Mouse (Mus musculus) bone marrow macrophage, adult 2 months (primary cell): ENCODE measurements around the gene Kdsr. TPM values are rescaled to one million over a fixed set of nuclear protein-coding genes. Genes with fewer than 3 reads are reported as not detected.

Source experiments
- H3K27ac ChIP-seq: 2 replicates; pipeline ENCODE4 v1.5.1; 2012; ENCODE audit warnings: low read depth, low read length; ENCODE audit not compliant: insufficient read depth
- H3K4me1 ChIP-seq: 2 replicates; pipeline ENCODE4 v1.6.1; 2012; ENCODE audit warnings: low read length; ENCODE audit not compliant: control insufficient read depth, insufficient read depth
- H3K4me3 ChIP-seq: 2 replicates; pipeline ENCODE4 v1.5.1; 2012; ENCODE audit warnings: mild to moderate bottlenecking, low read length, moderate library complexity; ENCODE audit not compliant: insufficient read depth
- CTCF ChIP-seq: IDR thresholded peaks from 2 replicates; pipeline ENCODE4 v1.5.1; 2012; ENCODE audit warnings: low read depth, mild to moderate bottlenecking, low read length, moderate library complexity
- POLR2A ChIP-seq: IDR thresholded peaks from 2 replicates; pipeline ENCODE4 v1.6.1; 2012; ENCODE audit warnings: mild to moderate bottlenecking, low read depth, low read length, borderline replicate concordance
- polyA plus RNA-seq: library from polyadenylated mRNA; stranded (reverse); fragments of >200 nt; gene quantifications from 2 replicates; pipeline ENCODE4 v1.2.4, GENCODE M21; 2012; ENCODE audit not compliant: missing spikeins, insufficient read depth, insufficient read length

Gene Kdsr
- polyA plus RNA-seq, 1 experiment = 13.3 TPM

- no peak for TF ChIP-seq POLR2A
- no peak for TF ChIP-seq CTCF
- Histone ChIP-seq H3K27ac (no peak overlapping the region), H3K4me1 (no peaks in the 10 kb centered on the region), H3K4me3 (no peak overlapping the region)
These were observed 6.2 kb upstream of the Kdsr start for GRCm38 (mm10) chr1:106765771-106766170.

GRCm38 (mm10) chr1:106764846-106765245 lies 5.3 kb upstream of the Kdsr start:
- Histone ChIP-seq H3K4me1 (no peaks in the 10 kb centered on the region), H3K27ac (no peak overlapping the region), H3K4me3 (no peak overlapping the region)
- no peak for TF ChIP-seq POLR2A
- TF ChIP-seq CTCF = no peak

DNA sequence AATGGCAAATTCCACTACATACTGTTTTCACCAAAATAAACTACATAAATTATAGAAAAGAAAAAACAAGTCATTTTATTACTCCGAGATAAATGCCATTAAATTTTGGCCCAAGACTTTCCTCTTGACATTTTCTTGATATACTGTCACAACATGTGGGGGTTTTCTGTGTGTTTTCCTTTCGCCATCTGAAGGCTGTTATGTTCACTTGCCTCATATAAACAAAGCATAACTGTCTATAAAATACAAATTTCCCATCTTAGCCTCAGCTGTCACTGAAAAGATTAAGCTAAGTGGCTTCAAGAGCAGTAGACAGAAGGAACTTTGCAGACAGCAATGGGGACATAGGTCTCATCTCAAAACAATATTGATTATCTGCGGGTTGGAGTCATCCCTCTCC lies 4.8 kb upstream of the Kdsr start:
- Histone ChIP-seq H3K27ac (no peak overlapping the region), H3K4me1 (no peaks in the 10 kb centered on the region), H3K4me3 (no peak overlapping the region)
- no peak for TF ChIP-seq CTCF

DNA sequence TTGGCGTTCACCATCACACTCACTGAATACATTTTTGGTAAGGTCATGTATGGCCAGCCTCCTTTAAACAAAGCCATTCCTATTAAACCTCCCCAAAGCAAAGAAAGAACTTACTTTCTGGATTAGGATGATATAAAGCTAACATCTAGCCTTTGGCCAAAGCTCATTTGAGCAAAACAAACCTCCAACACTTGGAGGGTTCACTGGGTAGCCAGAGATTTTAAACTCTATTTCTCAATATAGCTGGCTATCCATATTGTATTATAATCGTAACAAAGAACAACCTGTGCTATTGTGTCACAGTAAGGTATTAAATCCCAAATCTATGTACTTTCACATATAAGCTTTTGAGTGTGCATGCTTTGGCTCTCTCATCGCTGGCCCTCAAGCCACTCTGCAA lies 1.2 kb upstream of the Kdsr start:
- peaks cover 8% of the 10 kb centered on the region for H3K4me1 ChIP-seq
- no peak for TF ChIP-seq CTCF
- H3K27ac ChIP-seq = no peak overlapping the region
- H3K4me3 ChIP-seq = no peak overlapping the region

DNA sequence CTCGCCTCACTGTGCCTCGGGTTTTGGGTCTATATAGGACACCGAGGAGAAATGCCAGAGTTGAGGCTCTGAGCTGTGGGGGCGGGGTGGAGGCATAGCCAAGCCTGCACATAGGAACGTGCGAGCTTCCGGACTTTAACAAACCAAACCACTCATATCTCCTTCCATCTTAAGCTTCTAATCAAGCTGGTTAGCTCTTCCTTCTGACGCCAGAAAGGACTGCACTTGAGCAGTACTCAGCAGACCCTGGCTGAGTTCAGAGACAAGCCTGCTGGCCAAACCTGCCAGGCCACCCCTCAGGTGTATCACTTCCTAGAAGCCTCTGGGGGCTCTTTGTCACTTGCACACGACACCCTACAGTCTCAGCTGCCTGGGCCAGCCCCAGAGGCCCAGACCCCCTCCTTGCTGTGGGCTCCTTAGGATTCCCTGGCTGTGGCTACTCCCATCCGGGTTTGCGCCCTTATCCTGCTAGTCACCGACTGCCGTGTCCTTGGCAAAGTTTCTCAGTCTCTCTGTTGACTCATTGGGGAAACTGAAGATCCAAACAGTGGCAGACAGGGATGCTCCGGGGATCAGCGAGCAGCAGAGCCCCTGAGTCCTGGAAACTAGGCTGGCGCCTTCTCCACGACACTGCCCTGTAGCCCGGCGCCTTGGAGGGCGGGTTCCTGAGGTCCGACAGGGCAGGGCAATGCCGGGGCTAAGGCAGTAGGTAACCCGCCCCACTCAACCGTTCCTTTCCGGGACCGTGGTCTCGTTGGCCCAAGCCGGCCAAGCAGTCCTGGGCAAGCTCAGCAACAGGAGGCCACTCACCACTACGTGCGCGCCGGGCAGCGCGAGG lies 574 bp downstream of the Kdsr start:
- peaks cover 8% of the 10 kb centered on the region for H3K4me1 ChIP-seq
- TF ChIP-seq POLR2A = no peak
- TF ChIP-seq CTCF = no peak
- peak overlapping the region; percentile 60 for H3K27ac ChIP-seq
- peak overlapping the region; percentile 96 for H3K4me3 ChIP-seq

- no peak overlapping the region for H3K27ac ChIP-seq
- TF ChIP-seq POLR2A = no peak
- TF ChIP-seq CTCF = no peak
- H3K4me3 ChIP-seq = no peak overlapping the region
- H3K4me1 ChIP-seq = peaks cover 14% of the 10 kb centered on the region
These were observed 2.9 kb downstream of the Kdsr start for GRCm38 (mm10) chr1:106756633-106757032.

GRCm38 (mm10) chr1:106752013-106752412 lies 7.5 kb downstream of the Kdsr start:
- peaks cover 6% of the 10 kb centered on the region for H3K4me1 ChIP-seq
- TF ChIP-seq POLR2A = no peak
- H3K4me3 ChIP-seq = no peak overlapping the region
- no peak overlapping the region for H3K27ac ChIP-seq

GRCm38 (mm10) chr1:106750656-106751055 lies 8.9 kb downstream of the Kdsr start:
- Histone ChIP-seq H3K4me3 (no peak overlapping the region), H3K27ac (no peak overlapping the region), H3K4me1 (peaks cover 6% of the 10 kb centered on the region)
- TF ChIP-seq POLR2A (no peak), CTCF (no peak)

GRCm38 (mm10) chr1:106748555-106749315 lies 10.8 kb downstream of the Kdsr start:
- H3K27ac ChIP-seq = no peak overlapping the region
- no peak overlapping the region for H3K4me3 ChIP-seq
- TF ChIP-seq CTCF = no peak
- H3K4me1 ChIP-seq = peaks cover 6% of the 10 kb centered on the region

GRCm38 (mm10) chr1:106742980-106743379 lies 16.5 kb downstream of the Kdsr start:
- no peak overlapping the region for H3K4me3 ChIP-seq
- no peak for TF ChIP-seq CTCF
- no peak for TF ChIP-seq POLR2A
- H3K4me1 ChIP-seq = no peaks in the 10 kb centered on the region
- no peak overlapping the region for H3K27ac ChIP-seq

DNA sequence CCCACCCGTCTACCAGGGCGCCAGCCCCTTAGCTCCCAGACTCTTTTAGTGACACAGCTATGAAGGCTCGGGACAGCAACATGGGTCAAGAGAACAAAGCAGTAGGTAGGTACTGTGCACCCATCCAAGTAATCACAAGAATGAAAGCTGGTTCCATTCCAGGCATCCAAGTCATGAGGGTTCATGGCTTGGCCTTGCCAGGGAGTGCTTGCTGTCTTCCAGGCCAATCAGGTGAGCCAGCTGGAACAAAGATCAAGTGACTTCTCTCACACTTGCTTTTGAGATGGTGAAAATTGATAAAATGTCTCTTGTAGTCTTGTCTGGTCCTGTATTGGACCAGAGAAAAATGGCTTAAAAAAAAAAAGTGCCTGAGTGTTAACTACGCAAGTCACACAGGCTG lies 18.8 kb downstream of the Kdsr start:
- Histone ChIP-seq H3K4me3 (no peak overlapping the region), H3K27ac (no peak overlapping the region), H3K4me1 (no peaks in the 10 kb centered on the region)
- no peak for TF ChIP-seq POLR2A
- no peak for TF ChIP-seq CTCF
